Mouse (Mus musculus): ENCODE measurements around the gene Itfg2.

DNA sequence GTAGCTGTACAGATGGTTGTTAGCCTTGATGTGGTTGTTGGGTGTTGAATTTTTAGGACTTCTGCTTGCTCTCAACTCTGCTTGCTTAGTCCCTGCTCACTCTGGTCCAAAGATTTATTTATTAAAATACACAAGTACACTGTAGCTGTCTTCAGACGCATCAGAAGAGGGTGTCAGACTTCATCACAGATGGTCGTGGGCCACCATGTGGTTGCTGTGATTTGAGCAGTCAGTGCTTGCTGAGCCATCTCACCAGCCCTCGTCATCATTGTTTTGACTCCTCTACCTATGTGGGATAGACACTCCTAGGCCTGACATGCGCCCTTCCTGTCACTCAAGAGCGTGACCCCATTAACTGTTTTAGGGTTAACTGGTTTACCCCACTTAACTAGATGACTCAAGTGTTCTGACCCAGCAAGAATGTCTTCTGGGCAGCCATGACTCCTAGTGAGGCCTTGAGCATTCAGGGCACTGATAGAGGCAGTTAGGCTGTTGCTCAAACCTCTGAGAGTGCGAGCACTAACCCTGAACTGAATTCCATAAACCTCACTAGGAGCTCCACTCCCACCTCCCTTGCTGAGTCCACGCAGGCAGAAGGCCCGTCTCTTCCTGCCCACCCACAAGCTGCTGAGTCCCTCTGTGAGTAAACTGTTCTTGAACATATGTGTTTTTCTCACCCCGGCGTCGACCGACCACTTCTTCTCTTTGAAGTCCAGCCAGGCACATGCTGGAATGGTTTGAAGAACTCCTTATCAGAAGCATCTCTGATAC lies 31.3 kb upstream of the Itfg2 start:
- TF ChIP-seq CTCF (conservative IDR thresholded peaks at IDR 0.05; ENCODE audit: insufficient read depth, insufficient read length, low read depth, low read length) (no peak), POLR2A (IDR thresholded peaks at IDR 0.05; ENCODE audit: low read depth, low read length) (no peak)
